Mouse (Mus musculus): ENCODE results near the gene Pknox2. TPM values are rescaled to one million over a fixed set of nuclear protein-coding genes. Genes with fewer than 3 reads are reported as not detected.

Pknox2 gene
- total RNA-seq, 1 experiment, result 1.8 TPM

DNA sequence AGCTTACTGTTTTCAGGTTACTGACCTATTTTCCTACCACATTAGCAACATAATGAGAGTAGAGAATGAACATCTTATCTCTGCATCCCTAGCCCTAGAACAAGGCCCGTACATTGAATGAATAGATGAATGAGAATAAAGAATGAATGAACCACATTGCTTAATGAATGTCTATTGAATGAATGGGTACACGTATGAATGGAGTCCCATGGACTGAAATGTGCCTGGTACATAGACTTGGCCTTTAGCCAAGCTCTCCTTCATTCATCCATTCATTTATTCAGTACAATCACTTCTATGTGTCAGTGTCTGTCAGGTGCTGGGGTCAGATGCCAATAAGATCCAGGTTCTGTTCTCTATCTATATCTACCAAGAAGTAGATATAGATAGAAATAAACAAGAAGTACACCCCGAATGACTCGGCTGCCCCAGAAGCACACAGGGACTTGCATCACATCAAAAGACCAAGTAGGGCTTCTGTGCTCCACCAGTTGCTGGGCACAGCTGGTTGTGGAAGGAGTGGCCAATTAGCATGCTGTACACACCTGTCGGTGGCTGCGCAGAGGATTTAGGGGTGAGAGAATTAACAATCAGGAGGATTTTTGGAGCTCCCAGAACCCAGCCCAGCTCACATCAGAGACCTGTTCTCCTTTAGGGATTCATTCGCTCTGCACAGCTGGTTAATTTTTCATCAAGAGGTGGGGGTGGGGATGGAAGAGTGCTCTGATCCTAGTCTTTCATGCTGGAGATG lies 119.2 kb downstream of the Pknox2 start:
- H3K9ac ChIP-seq (ENCODE audit: insufficient read depth, low read depth, low read length, poor library complexity, severe bottlenecking), result no peak overlapping the region
- H3K27ac ChIP-seq (ENCODE audit: insufficient read depth, low read depth, low read length, poor library complexity, severe bottlenecking), result no peak overlapping the region
- H3K4me3 ChIP-seq (ENCODE audit: insufficient read depth in 1 of 2, low read depth in 1 of 2, low read length in 2 of 2, poor library complexity in 1 of 2, severe bottlenecking in 1 of 2), result no peak overlapping the region
- TF ChIP-seq HCFC1 (IDR thresholded peaks at IDR 0.05; ENCODE audit: borderline replicate concordance, insufficient read depth, low read length) (no peak), MAFK (IDR thresholded peaks at IDR 0.05; ENCODE audit: insufficient read depth, low read depth, low read length) (no peak), ZNF384 (IDR thresholded peaks at IDR 0.05; ENCODE audit: low read depth, low read length) (no peak), CHD2 (IDR thresholded peaks at IDR 0.05; ENCODE audit: low read depth, low read length) (no peak), ZC3H11A (IDR thresholded peaks at IDR 0.05; ENCODE audit: borderline replicate concordance, low read depth, low read length) (no peak)
- peaks cover 0 to 13% of the 10 kb centered on the region in 2 experiments; a peak in 1 of 4 replicates for H3K4me1 ChIP-seq (ENCODE audit: control insufficient read depth in 2 of 2, insufficient read depth in 2 of 2, low read length in 2 of 2, poor library complexity in 1 of 2)
- no peak for DNase-seq (ENCODE audit: low read depth, low spot score)
- in situ Hi-C loops (cut with MboI; ENCODE audit: low sequenced_read_pairs in 2 of 2, unreplicated experiment in 2 of 2), result no loop called here
- H3K9me3 ChIP-seq (ENCODE audit: control insufficient read depth, insufficient read depth, low read depth, low read length), result no peaks in the 10 kb centered on the region
- no peaks in the 10 kb centered on the region for H3K36me3 ChIP-seq (ENCODE audit: control insufficient read depth, insufficient read depth, low read length, poor library complexity, severe bottlenecking)

DNA sequence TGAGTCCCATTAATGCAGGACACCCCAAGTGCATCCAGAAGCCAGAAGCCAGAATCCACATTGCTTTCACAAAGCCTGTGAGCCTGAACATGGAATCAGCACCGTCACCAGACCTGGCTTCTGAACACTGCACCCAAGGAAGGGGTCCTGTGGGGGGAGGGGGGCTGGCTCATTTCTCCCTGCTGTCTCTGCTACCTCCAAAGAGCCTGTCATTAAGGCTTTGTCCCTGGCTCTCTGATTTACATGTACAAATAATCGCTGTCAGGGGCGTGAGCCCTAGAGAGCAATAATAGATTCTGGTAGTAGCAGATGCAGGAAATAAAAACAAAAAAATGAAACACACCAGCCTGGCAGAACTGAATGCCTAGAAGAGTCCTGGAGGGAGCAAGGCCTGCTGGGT lies 121.3 kb downstream of the Pknox2 start:
- in situ Hi-C loops (cut with MboI; ENCODE audit: low sequenced_read_pairs in 2 of 2, unreplicated experiment in 2 of 2), result no loop called here
- H3K9ac ChIP-seq (ENCODE audit: insufficient read depth, low read depth, low read length, poor library complexity, severe bottlenecking), result no peak overlapping the region
- no peaks in the 10 kb centered on the region for H3K9me3 ChIP-seq (ENCODE audit: control insufficient read depth, insufficient read depth, low read depth, low read length)
- no peak for DNase-seq (ENCODE audit: low read depth, low spot score)
- H3K4me3 ChIP-seq (ENCODE audit: insufficient read depth in 1 of 2, low read depth in 1 of 2, low read length in 2 of 2, poor library complexity in 1 of 2, severe bottlenecking in 1 of 2), result no peak overlapping the region
- H3K36me3 ChIP-seq (ENCODE audit: control insufficient read depth, insufficient read depth, low read length, poor library complexity, severe bottlenecking), result no peaks in the 10 kb centered on the region
- TF ChIP-seq ZC3H11A (IDR thresholded peaks at IDR 0.05; ENCODE audit: borderline replicate concordance, low read depth, low read length) (no peak), ZNF384 (IDR thresholded peaks at IDR 0.05; ENCODE audit: low read depth, low read length) (no peak), HCFC1 (IDR thresholded peaks at IDR 0.05; ENCODE audit: borderline replicate concordance, insufficient read depth, low read length) (no peak), MAFK (IDR thresholded peaks at IDR 0.05; ENCODE audit: insufficient read depth, low read depth, low read length) (no peak), CHD2 (IDR thresholded peaks at IDR 0.05; ENCODE audit: low read depth, low read length) (no peak)
- peaks cover 0 to 17% of the 10 kb centered on the region in 2 experiments; a peak in 2 of 4 replicates for H3K4me1 ChIP-seq (ENCODE audit: control insufficient read depth in 2 of 2, insufficient read depth in 2 of 2, low read length in 2 of 2, poor library complexity in 1 of 2)
- H3K27ac ChIP-seq (ENCODE audit: insufficient read depth, low read depth, low read length, poor library complexity, severe bottlenecking), result no peak overlapping the region

DNA sequence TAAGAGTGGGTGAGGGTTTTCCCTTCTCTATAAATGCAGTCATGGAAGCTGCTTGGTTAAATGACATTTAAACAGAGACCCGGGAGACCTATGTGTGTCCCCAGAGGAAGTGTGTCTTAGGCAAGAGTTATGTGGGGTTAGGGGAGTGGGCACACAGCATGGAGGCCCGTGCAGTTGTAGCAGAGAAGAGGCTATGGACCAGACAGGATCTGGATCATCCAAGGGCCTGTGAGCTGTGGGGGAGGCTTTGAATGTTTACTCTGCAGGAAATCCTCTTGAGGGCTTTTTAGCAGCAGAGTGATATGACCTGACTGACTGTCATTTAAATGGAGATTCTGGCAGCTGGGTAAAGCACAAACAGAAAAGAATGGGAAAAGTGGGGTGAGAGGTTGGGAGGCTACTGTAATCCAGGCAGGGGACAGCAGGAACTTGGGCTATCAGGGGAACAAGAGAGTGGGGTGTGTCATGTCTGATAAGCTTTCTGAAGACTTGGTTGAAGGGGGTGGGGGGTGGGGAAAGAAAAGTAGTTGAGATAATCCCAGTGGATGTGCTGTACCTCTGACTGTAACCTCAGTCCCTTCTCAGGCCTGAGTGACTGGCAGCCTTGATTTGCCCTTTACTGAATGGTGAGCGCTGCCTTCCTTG lies 125.5 kb downstream of the Pknox2 start:
- Histone ChIP-seq H3K36me3 (ENCODE audit: control insufficient read depth, insufficient read depth, low read length, poor library complexity, severe bottlenecking) (no peaks in the 10 kb centered on the region), H3K4me1 (ENCODE audit: control insufficient read depth in 2 of 2, insufficient read depth in 2 of 2, low read length in 2 of 2, poor library complexity in 1 of 2) (peaks cover 0 to 17% of the 10 kb centered on the region in 2 experiments; a peak in 2 of 4 replicates), H3K9me3 (ENCODE audit: control insufficient read depth, insufficient read depth, low read depth, low read length) (no peaks in the 10 kb centered on the region), H3K4me3 (ENCODE audit: insufficient read depth in 1 of 2, low read depth in 1 of 2, low read length in 2 of 2, poor library complexity in 1 of 2, severe bottlenecking in 1 of 2) (no peak overlapping the region), H3K9ac (ENCODE audit: insufficient read depth, low read depth, low read length, poor library complexity, severe bottlenecking) (no peak overlapping the region), H3K27ac (ENCODE audit: insufficient read depth, low read depth, low read length, poor library complexity, severe bottlenecking) (no peak overlapping the region)
- TF ChIP-seq HCFC1 (IDR thresholded peaks at IDR 0.05; ENCODE audit: borderline replicate concordance, insufficient read depth, low read length), result no peak
- in situ Hi-C loops (cut with MboI; ENCODE audit: low sequenced_read_pairs in 2 of 2, unreplicated experiment in 2 of 2), result no loop called here
- no peak for DNase-seq (ENCODE audit: low read depth, low spot score)

DNA sequence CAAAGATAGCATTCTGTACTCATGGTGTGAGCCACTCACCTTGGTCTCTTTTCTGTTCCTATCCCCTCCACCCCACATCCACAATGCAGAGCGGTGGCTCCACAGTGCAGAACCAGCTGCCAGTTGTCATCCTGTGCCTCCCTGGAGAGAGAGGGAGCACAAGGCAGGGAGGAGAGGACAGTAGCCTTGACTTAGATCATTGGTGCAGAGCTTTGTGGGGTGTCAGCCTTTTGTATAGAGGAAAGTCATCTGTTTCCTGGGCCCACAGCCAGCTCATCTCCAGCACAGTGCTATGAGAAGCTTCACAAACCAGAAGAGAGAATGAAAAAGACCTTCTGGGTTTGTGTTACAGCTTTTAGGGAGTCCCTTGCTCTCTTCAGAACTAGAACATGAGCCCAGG lies 129.1 kb downstream of the Pknox2 start:
- Histone ChIP-seq H3K4me1 (ENCODE audit: control insufficient read depth in 2 of 2, insufficient read depth in 2 of 2, low read length in 2 of 2, poor library complexity in 1 of 2) (peaks cover 0 to 7% of the 10 kb centered on the region in 2 experiments; a peak in 2 of 4 replicates), H3K4me3 (ENCODE audit: insufficient read depth in 1 of 2, low read depth in 1 of 2, low read length in 2 of 2, poor library complexity in 1 of 2, severe bottlenecking in 1 of 2) (no peak overlapping the region), H3K9ac (ENCODE audit: insufficient read depth, low read depth, low read length, poor library complexity, severe bottlenecking) (no peak overlapping the region), H3K36me3 (ENCODE audit: control insufficient read depth, insufficient read depth, low read length, poor library complexity, severe bottlenecking) (no peaks in the 10 kb centered on the region), H3K9me3 (ENCODE audit: control insufficient read depth, insufficient read depth, low read depth, low read length) (no peaks in the 10 kb centered on the region), H3K27ac (ENCODE audit: insufficient read depth, low read depth, low read length, poor library complexity, severe bottlenecking) (no peak overlapping the region)
- TF ChIP-seq ZC3H11A (IDR thresholded peaks at IDR 0.05; ENCODE audit: borderline replicate concordance, low read depth, low read length) (no peak), MAFK (IDR thresholded peaks at IDR 0.05; ENCODE audit: insufficient read depth, low read depth, low read length) (no peak), CHD2 (IDR thresholded peaks at IDR 0.05; ENCODE audit: low read depth, low read length) (no peak), ZNF384 (IDR thresholded peaks at IDR 0.05; ENCODE audit: low read depth, low read length) (no peak), HCFC1 (IDR thresholded peaks at IDR 0.05; ENCODE audit: borderline replicate concordance, insufficient read depth, low read length) (no peak)
- no peak for DNase-seq (ENCODE audit: low read depth, low spot score)
- in situ Hi-C loops (cut with MboI; ENCODE audit: low sequenced_read_pairs in 2 of 2, unreplicated experiment in 2 of 2), result no loop called here

All from ES-E14 (cell line).